Mouse (Mus musculus): ENCODE measurements around the gene Hmces. TPM values are rescaled to one million over a fixed set of nuclear protein-coding genes. Genes with fewer than 3 reads are reported as not detected.

Gene Hmces
- polyA plus RNA-seq (2015; fragmentation: Nextera tagmentation; extraction: Ambion mirVana) = 50.1 and 54.7 TPM in 2 replicates

- H3K4me1 ChIP-seq (replicated peaks; ENCODE audit: control insufficient read depth, insufficient read depth, low read length) = peaks cover 11% of the 10 kb centered on the region
- H3K36me3 ChIP-seq (ENCODE audit: control insufficient read depth, insufficient read depth, low read length) = peaks cover 28% of the 10 kb centered on the region
- peak; percentile 95 for ATAC-seq (ENCODE audit: low read depth)
- no peaks in the 10 kb centered on the region for H3K27me3 ChIP-seq (ENCODE audit: control insufficient read depth, insufficient read depth, low read depth, low read length)
- H3K9ac ChIP-seq (ENCODE audit: low read length) = peak within 1 kb of the TSS; percentile 87
- H3K4me3 ChIP-seq (ENCODE audit: low read length) = peak within 1 kb of the TSS; percentile 93
- H3K9me3 ChIP-seq (ENCODE audit: control insufficient read depth, low read length) = no peaks in the 10 kb centered on the region
- peak within 1 kb of the TSS; percentile 83 for H3K4me2 ChIP-seq (ENCODE audit: low read depth, low read length)
- WGBS = under 1% methylated on average over 61 of the region's 62 CpGs
- peak within 1 kb of the TSS; percentile 93 for H3K27ac ChIP-seq (ENCODE audit: low read length)
Observed at GRCm38 (mm10) chr6:87913661-87914325, at the start of gene Hmces. Hmces (plus strand) TSS chr6:87913935.

- no peak overlapping the region for H3K4me3 ChIP-seq (ENCODE audit: low read length)
Observed at GRCm38 (mm10) chr6:87866211-87866610, 47.5 kb upstream of the Hmces start.

GRCm38 (mm10) chr6:87867256-87867655 is 46.5 kb upstream of the Hmces start:
- Histone ChIP-seq H3K9me3 (ENCODE audit: control insufficient read depth, low read length) (no peaks in the 10 kb centered on the region), H3K27me3 (ENCODE audit: control insufficient read depth, insufficient read depth, low read depth, low read length) (no peaks in the 10 kb centered on the region), H3K36me3 (ENCODE audit: control insufficient read depth, insufficient read depth, low read length) (no peaks in the 10 kb centered on the region), H3K4me2 (ENCODE audit: low read depth, low read length) (no peak overlapping the region), H3K4me3 (ENCODE audit: low read length) (no peak overlapping the region), H3K27ac (ENCODE audit: low read length) (no peak overlapping the region), H3K4me1 (replicated peaks; ENCODE audit: control insufficient read depth, insufficient read depth, low read length) (peaks cover 3% of the 10 kb centered on the region; the same call in 1 of the 2 replicates), H3K9ac (ENCODE audit: low read length) (no peak overlapping the region)
- ATAC-seq (ENCODE audit: low read depth) = no peak
- WGBS = 56% methylated on average over 2 of the region's 2 CpGs

More at GRCm38 (mm10) chr6:87866211-87866610, 47.5 kb upstream of the Hmces start:
- Histone ChIP-seq H3K9ac (ENCODE audit: low read length) (no peak overlapping the region), H3K27me3 (ENCODE audit: control insufficient read depth, insufficient read depth, low read depth, low read length) (no peaks in the 10 kb centered on the region), H3K27ac (ENCODE audit: low read length) (no peak overlapping the region), H3K9me3 (ENCODE audit: control insufficient read depth, low read length) (no peaks in the 10 kb centered on the region), H3K36me3 (ENCODE audit: control insufficient read depth, insufficient read depth, low read length) (no peaks in the 10 kb centered on the region), H3K4me2 (ENCODE audit: low read depth, low read length) (no peak overlapping the region), H3K4me1 (replicated peaks; ENCODE audit: control insufficient read depth, insufficient read depth, low read length) (peaks cover 3% of the 10 kb centered on the region; the same call in 1 of the 2 replicates)
- WGBS = 80% methylated on average over 6 of the region's 6 CpGs
- no peak for ATAC-seq (ENCODE audit: low read depth)

- peak; percentile 92 for ATAC-seq (ENCODE audit: low read depth)
- H3K27me3 ChIP-seq (ENCODE audit: control insufficient read depth, insufficient read depth, low read depth, low read length) = no peaks in the 10 kb centered on the region
- peaks cover 3% of the 10 kb centered on the region; the same call in 1 of the 2 replicates for H3K4me1 ChIP-seq (replicated peaks; ENCODE audit: control insufficient read depth, insufficient read depth, low read length)
- no peak overlapping the region for H3K27ac ChIP-seq (ENCODE audit: low read length)
- H3K4me3 ChIP-seq (ENCODE audit: low read length) = no peak overlapping the region
- no peak overlapping the region for H3K4me2 ChIP-seq (ENCODE audit: low read depth, low read length)
- H3K36me3 ChIP-seq (ENCODE audit: control insufficient read depth, insufficient read depth, low read length) = no peaks in the 10 kb centered on the region
- H3K9me3 ChIP-seq (ENCODE audit: control insufficient read depth, low read length) = peaks cover under 1% of the 10 kb centered on the region; the same call in 1 of the 2 replicates
- WGBS = 51% methylated on average over 9 of the region's 9 CpGs
- H3K9ac ChIP-seq (ENCODE audit: low read length) = no peak overlapping the region
Observed at GRCm38 (mm10) chr6:87868871-87869506, 44.7 kb upstream of the Hmces start.

- Histone ChIP-seq H3K4me1 (replicated peaks; ENCODE audit: control insufficient read depth, insufficient read depth, low read length) (peaks cover 3% of the 10 kb centered on the region; the same call in 1 of the 2 replicates), H3K4me2 (ENCODE audit: low read depth, low read length) (no peak overlapping the region), H3K36me3 (ENCODE audit: control insufficient read depth, insufficient read depth, low read length) (no peaks in the 10 kb centered on the region), H3K27me3 (ENCODE audit: control insufficient read depth, insufficient read depth, low read depth, low read length) (no peaks in the 10 kb centered on the region), H3K9ac (ENCODE audit: low read length) (no peak overlapping the region), H3K4me3 (ENCODE audit: low read length) (no peak overlapping the region), H3K27ac (ENCODE audit: low read length) (no peak overlapping the region), H3K9me3 (ENCODE audit: control insufficient read depth, low read length) (peaks cover 3% of the 10 kb centered on the region; the same call in 1 of the 2 replicates)
- no peak for ATAC-seq (ENCODE audit: low read depth)
- WGBS = 25% methylated on average over 1 of the region's 1 CpGs
Observed at GRCm38 (mm10) chr6:87870440-87870839, 43.3 kb upstream of the Hmces start.

- WGBS = 73% methylated on average over 7 of the region's 7 CpGs
- H3K4me3 ChIP-seq (ENCODE audit: low read length) = no peak overlapping the region
- H3K9me3 ChIP-seq (ENCODE audit: control insufficient read depth, low read length) = peaks cover 3% of the 10 kb centered on the region; the same call in 1 of the 2 replicates
- H3K27ac ChIP-seq (ENCODE audit: low read length) = no peak overlapping the region
- ATAC-seq (ENCODE audit: low read depth) = no peak
- H3K36me3 ChIP-seq (ENCODE audit: control insufficient read depth, insufficient read depth, low read length) = no peaks in the 10 kb centered on the region
- no peak overlapping the region for H3K4me2 ChIP-seq (ENCODE audit: low read depth, low read length)
- H3K27me3 ChIP-seq (ENCODE audit: control insufficient read depth, insufficient read depth, low read depth, low read length) = no peaks in the 10 kb centered on the region
- peaks cover 3% of the 10 kb centered on the region; the same call in 1 of the 2 replicates for H3K4me1 ChIP-seq (replicated peaks; ENCODE audit: control insufficient read depth, insufficient read depth, low read length)
- no peak overlapping the region for H3K9ac ChIP-seq (ENCODE audit: low read length)
Observed at GRCm38 (mm10) chr6:87871240-87871639, 42.5 kb upstream of the Hmces start.

- no peaks in the 10 kb centered on the region for H3K27me3 ChIP-seq (ENCODE audit: control insufficient read depth, insufficient read depth, low read depth, low read length)
- no peak overlapping the region for H3K27ac ChIP-seq (ENCODE audit: low read length)
- WGBS = 41% methylated on average over 1 of the region's 1 CpGs
- peaks cover 3% of the 10 kb centered on the region; the same call in 1 of the 2 replicates for H3K9me3 ChIP-seq (ENCODE audit: control insufficient read depth, low read length)
- ATAC-seq (ENCODE audit: low read depth) = no peak
- no peak overlapping the region for H3K4me2 ChIP-seq (ENCODE audit: low read depth, low read length)
- no peak overlapping the region for H3K9ac ChIP-seq (ENCODE audit: low read length)
- H3K4me3 ChIP-seq (ENCODE audit: low read length) = no peak overlapping the region
- H3K36me3 ChIP-seq (ENCODE audit: control insufficient read depth, insufficient read depth, low read length) = no peaks in the 10 kb centered on the region
- peaks cover 3% of the 10 kb centered on the region; the same call in 1 of the 2 replicates for H3K4me1 ChIP-seq (replicated peaks; ENCODE audit: control insufficient read depth, insufficient read depth, low read length)
Observed at GRCm38 (mm10) chr6:87873104-87873503, 40.6 kb upstream of the Hmces start.

GRCm38 (mm10) chr6:87873963-87874362 is 39.8 kb upstream of the Hmces start:
- Histone ChIP-seq H3K36me3 (ENCODE audit: control insufficient read depth, insufficient read depth, low read length) (no peaks in the 10 kb centered on the region), H3K4me1 (replicated peaks; ENCODE audit: control insufficient read depth, insufficient read depth, low read length) (no peaks in the 10 kb centered on the region), H3K27ac (ENCODE audit: low read length) (no peak overlapping the region), H3K4me2 (ENCODE audit: low read depth, low read length) (no peak overlapping the region), H3K9ac (ENCODE audit: low read length) (no peak overlapping the region), H3K9me3 (ENCODE audit: control insufficient read depth, low read length) (peaks cover 3% of the 10 kb centered on the region; the same call in 1 of the 2 replicates), H3K27me3 (ENCODE audit: control insufficient read depth, insufficient read depth, low read depth, low read length) (no peaks in the 10 kb centered on the region; the same call in 1 of the 2 replicates), H3K4me3 (ENCODE audit: low read length) (no peak overlapping the region)
- ATAC-seq (ENCODE audit: low read depth) = no peak
- 84% methylated on average over 2 of the region's 2 CpGs for WGBS

- ATAC-seq (ENCODE audit: low read depth) = no peak
- Histone ChIP-seq H3K36me3 (ENCODE audit: control insufficient read depth, insufficient read depth, low read length) (no peaks in the 10 kb centered on the region), H3K27me3 (ENCODE audit: control insufficient read depth, insufficient read depth, low read depth, low read length) (no peaks in the 10 kb centered on the region; the same call in 1 of the 2 replicates), H3K4me1 (replicated peaks; ENCODE audit: control insufficient read depth, insufficient read depth, low read length) (no peaks in the 10 kb centered on the region), H3K27ac (ENCODE audit: low read length) (no peak overlapping the region), H3K9me3 (ENCODE audit: control insufficient read depth, low read length) (peaks cover 3% of the 10 kb centered on the region; the same call in 1 of the 2 replicates), H3K9ac (ENCODE audit: low read length) (no peak overlapping the region), H3K4me3 (ENCODE audit: low read length) (no peak overlapping the region), H3K4me2 (ENCODE audit: low read depth, low read length) (no peak overlapping the region)
- WGBS = 67% methylated on average over 1 of the region's 1 CpGs
Observed at GRCm38 (mm10) chr6:87875083-87875482, 38.7 kb upstream of the Hmces start.

All from lung, embryonic 16.5 days (tissue).